Mouse (Mus musculus): ENCODE data around the gene Olfm1. TPM values are rescaled to one million over a fixed set of nuclear protein-coding genes. Genes with fewer than 3 reads are reported as not detected.

The Olfm1 gene
- polyA plus RNA-seq, 1 experiment from 2014 or later, result 340 TPM

Other genes with a start within 250 kb of the Olfm1 start
- gene Fcnb, start 108.1 kb upstream of the Olfm1 start, polyA plus RNA-seq (2015; fragmentation: Nextera tagmentation; extraction: Ambion mirVana), result not detected in 2 replicates